Mouse (Mus musculus): Measurements from ENCODE around the gene Dnajc22. TPM values are rescaled to one million over a fixed set of nuclear protein-coding genes. Genes with fewer than 3 reads are reported as not detected.

Gene Dnajc22
- polyA plus RNA-seq, 1 experiment from 2014 or later = 1.0 TPM

- WGBS = 21% methylated on average over 11 of the region's 11 CpGs
- Histone ChIP-seq H3K9ac (no peak overlapping the region), H3K4me1 (peaks cover 11% of the 10 kb centered on the region), H3K4me2 (peak overlapping the region; percentile 14; the same call in 1 of the 2 replicates), H3K9me3 (no peaks in the 10 kb centered on the region), H3K27me3 (replicated peaks) (no peaks in the 10 kb centered on the region), H3K27ac (replicated peaks) (peak overlapping the region; percentile 68), H3K4me3 (no peak overlapping the region), H3K36me3 (no peaks in the 10 kb centered on the region)
- ATAC-seq (ENCODE audit: extremely low read depth, insufficient number of reproducible peaks, low FRiP score, low TSS enrichment) = peak; percentile 63; the same call in 1 of the 2 replicates
Observed at GRCm38 (mm10) chr15:99116539-99116938, 23.6 kb downstream of the Dnajc22 start.

GRCm38 (mm10) chr15:99120814-99121213 is 27.8 kb downstream of the Dnajc22 start:
- Histone ChIP-seq H3K4me2 (peak overlapping the region; percentile 49), H3K36me3 (no peaks in the 10 kb centered on the region), H3K4me3 (no peak overlapping the region), H3K27ac (replicated peaks) (peak overlapping the region; percentile 50; the same call in 1 of the 2 replicates), H3K4me1 (peaks cover 12% of the 10 kb centered on the region), H3K9me3 (no peaks in the 10 kb centered on the region), H3K9ac (peak overlapping the region; percentile 69), H3K27me3 (replicated peaks) (no peaks in the 10 kb centered on the region)
- WGBS = 11% methylated on average over 11 of the region's 11 CpGs
- ATAC-seq (ENCODE audit: extremely low read depth, insufficient number of reproducible peaks, low FRiP score, low TSS enrichment) = no peak

DNA sequence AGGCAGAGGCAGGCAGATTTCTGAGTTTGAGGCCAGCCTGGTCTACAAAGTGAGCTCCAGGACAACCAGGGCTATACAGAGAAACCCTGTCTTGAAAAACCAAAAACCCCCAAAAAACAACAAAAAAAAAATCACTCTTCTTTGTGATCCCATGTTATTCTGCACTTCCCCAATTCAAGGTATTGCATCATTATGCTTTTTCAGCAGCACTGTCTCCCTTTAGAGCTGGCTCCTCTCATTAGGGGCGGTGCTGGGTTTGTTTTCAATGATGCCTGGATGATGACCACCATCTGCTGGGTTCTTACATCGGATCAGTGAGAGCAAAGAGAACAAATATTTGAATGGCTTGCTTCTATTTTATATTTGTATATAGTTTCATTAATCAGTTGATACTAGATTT is 29.7 kb downstream of the Dnajc22 start:
- H3K27me3 ChIP-seq (replicated peaks) = no peaks in the 10 kb centered on the region
- no peak overlapping the region for H3K9ac ChIP-seq
- no peak overlapping the region for H3K4me2 ChIP-seq
- no peak overlapping the region for H3K4me3 ChIP-seq
- peaks cover 15% of the 10 kb centered on the region for H3K4me1 ChIP-seq
- H3K9me3 ChIP-seq = no peaks in the 10 kb centered on the region
- WGBS = 80% methylated on average over 2 of the region's 2 CpGs
- H3K36me3 ChIP-seq = no peaks in the 10 kb centered on the region
- ATAC-seq (ENCODE audit: extremely low read depth, insufficient number of reproducible peaks, low FRiP score, low TSS enrichment) = no peak
- H3K27ac ChIP-seq (replicated peaks) = no peak overlapping the region

DNA sequence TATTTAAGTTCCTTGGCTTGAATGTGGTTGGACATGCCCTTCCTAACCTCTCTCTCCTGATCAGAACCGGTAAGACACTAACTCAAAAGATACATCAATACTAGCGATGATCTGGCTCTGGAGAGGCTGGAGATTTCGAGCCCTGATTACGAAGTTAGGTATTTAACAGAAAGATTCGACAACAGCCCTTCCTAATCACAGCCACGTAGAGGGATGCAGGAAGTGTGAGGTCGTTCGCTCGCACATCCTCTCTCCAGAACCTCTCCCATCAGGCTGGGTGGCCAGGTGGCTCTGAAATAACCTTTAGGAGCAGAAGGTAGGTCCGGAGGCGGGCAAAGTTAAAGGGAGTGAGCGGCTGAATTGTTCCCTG is 32.7 kb downstream of the Dnajc22 start, which contains the start of gene Spats2:
Gene Spats2 (plus strand): TSS at position 206 of the 370 bp plus-strand sequence.
- Histone ChIP-seq H3K36me3 (no peaks in the 10 kb centered on the region), H3K4me3 (peak within 1 kb of the TSS; percentile 86), H3K4me2 (peak within 1 kb of the TSS; percentile 84), H3K27ac (replicated peaks) (peak within 1 kb of the TSS; percentile 95), H3K27me3 (replicated peaks) (no peaks in the 10 kb centered on the region), H3K9me3 (no peaks in the 10 kb centered on the region), H3K4me1 (peaks cover 41% of the 10 kb centered on the region), H3K9ac (peak within 1 kb of the TSS; percentile 97)
- WGBS = 1% methylated on average over 12 of the region's 12 CpGs
- no peak for ATAC-seq (ENCODE audit: extremely low read depth, insufficient number of reproducible peaks, low FRiP score, low TSS enrichment)

DNA sequence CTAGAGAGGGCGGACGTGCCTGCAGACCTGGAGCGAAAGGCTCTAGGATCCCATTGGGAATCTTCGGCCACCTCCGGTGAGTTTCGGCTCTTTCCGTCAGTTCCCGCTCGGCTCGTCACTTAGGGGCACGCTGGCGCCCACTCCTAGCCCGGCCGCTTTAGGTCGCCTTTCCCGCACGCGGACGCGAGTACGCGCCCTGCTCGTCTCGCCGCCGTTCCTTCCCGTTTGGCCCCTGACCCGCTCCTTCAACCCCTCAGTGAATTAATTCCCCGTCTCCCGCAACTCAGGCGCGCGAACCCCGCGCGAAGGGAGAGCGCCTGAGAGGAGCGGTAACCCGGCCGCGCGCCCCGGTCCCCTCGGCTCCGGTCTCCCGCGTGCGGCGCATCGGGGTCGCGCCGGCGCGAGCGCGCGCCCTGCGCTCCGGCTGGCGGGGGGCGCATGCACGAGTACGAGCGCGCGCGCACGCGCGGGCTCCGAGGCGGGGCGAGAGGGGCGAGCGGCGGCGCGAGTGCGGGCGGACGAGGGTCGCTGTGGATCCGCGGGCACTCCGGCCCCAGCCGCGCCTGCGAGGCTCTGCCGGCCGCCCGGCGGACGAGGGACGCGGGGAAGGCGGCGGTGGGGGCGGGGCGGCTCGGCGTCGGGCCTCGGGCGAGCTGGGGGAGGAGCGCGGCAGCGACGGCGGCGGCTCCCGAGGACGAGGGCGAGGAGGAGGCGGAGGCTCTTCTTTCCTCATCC is 33.3 kb downstream of the Dnajc22 start:
- H3K27me3 ChIP-seq (replicated peaks) = no peaks in the 10 kb centered on the region
- H3K4me2 ChIP-seq = peak overlapping the region; percentile 84
- H3K9ac ChIP-seq = peak overlapping the region; percentile 97
- H3K27ac ChIP-seq (replicated peaks) = peak overlapping the region; percentile 95
- H3K4me3 ChIP-seq = peak overlapping the region; percentile 86
- WGBS = under 1% methylated on average over 113 of the region's 115 CpGs
- ATAC-seq (ENCODE audit: extremely low read depth, insufficient number of reproducible peaks, low FRiP score, low TSS enrichment) = peak; percentile 68
- H3K4me1 ChIP-seq = peaks cover 41% of the 10 kb centered on the region
- H3K9me3 ChIP-seq = no peaks in the 10 kb centered on the region
- no peaks in the 10 kb centered on the region; the same call in 1 of the 2 replicates for H3K36me3 ChIP-seq

DNA sequence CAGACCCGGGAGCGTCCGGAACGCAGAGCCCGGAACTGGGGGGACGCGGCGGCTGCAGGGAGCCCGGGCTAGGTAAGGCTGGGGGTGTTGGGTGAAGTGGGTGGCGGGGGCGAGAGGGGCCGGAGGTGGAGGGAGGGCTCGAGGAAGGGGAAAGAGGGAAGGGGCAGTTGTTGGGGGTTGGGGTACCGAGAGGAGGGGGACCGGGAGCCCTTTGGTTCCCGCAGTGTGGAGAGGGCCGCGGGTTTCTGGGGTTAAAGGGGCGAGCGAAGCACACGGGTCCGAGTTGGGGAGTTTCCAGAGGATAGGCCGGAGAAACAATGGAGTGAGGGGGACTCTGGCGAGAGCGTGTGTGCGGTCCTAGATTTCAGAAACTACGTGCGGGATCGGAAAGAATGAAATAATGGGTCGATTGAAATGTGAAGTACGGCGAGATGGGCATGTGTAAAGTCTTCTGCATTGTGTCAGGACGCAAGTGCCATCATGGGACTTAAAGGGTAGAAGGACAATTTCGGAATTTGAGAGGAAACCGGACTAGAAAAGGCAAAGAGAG is 33.9 kb downstream of the Dnajc22 start:
- H3K4me2 ChIP-seq = peak overlapping the region; percentile 84
- no peaks in the 10 kb centered on the region for H3K9me3 ChIP-seq
- ATAC-seq (ENCODE audit: extremely low read depth, insufficient number of reproducible peaks, low FRiP score, low TSS enrichment) = no peak
- H3K9ac ChIP-seq = peak overlapping the region; percentile 97
- peak overlapping the region; percentile 86 for H3K4me3 ChIP-seq
- peak overlapping the region; percentile 95 for H3K27ac ChIP-seq (replicated peaks)
- peaks cover 41% of the 10 kb centered on the region for H3K4me1 ChIP-seq
- no peaks in the 10 kb centered on the region for H3K27me3 ChIP-seq (replicated peaks)
- H3K36me3 ChIP-seq = peaks cover 4% of the 10 kb centered on the region
- under 1% methylated on average over 34 of the region's 35 CpGs for WGBS

DNA sequence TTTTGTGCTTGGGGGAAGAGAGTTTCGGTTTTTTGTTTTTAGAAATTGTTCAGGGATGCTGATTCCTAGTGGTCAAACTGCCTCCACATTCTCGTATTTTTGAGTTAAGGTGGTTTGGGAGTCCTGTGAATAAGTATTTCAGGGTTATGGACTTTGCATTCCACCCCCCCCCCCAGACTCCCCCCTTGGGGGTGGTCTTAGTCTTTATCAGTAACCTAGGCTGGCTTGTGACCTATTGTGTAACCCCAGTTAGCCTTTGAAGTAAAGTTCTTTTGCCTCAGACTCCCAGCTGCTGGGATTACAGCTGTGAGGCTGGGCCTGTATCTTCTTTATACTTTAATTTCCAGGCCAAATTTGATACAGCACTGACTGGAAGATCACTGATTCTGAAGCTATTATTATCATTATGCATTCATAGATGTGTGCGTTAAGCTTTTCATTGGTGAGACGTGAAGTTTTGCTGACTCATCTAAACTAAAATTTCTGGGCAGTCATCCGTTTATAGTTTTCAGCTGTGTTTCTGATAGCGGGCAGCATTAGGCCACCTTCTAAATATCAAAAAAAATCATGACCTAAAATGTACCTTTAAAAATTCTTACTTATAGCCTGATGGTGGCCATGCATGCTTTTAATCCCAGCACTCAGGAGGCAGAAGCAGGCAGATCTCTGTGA is 35.0 kb downstream of the Dnajc22 start:
- WGBS = 64% methylated on average over 6 of the region's 6 CpGs
- H3K4me1 ChIP-seq = peaks cover 41% of the 10 kb centered on the region
- peak overlapping the region; percentile 86 for H3K4me3 ChIP-seq
- H3K9me3 ChIP-seq = no peaks in the 10 kb centered on the region
- peaks cover 11% of the 10 kb centered on the region for H3K36me3 ChIP-seq
- ATAC-seq (ENCODE audit: extremely low read depth, insufficient number of reproducible peaks, low FRiP score, low TSS enrichment) = no peak
- no peak overlapping the region for H3K27ac ChIP-seq (replicated peaks)
- no peaks in the 10 kb centered on the region for H3K27me3 ChIP-seq (replicated peaks)
- H3K4me2 ChIP-seq = peak overlapping the region; percentile 84
- H3K9ac ChIP-seq = peak overlapping the region; percentile 97

DNA sequence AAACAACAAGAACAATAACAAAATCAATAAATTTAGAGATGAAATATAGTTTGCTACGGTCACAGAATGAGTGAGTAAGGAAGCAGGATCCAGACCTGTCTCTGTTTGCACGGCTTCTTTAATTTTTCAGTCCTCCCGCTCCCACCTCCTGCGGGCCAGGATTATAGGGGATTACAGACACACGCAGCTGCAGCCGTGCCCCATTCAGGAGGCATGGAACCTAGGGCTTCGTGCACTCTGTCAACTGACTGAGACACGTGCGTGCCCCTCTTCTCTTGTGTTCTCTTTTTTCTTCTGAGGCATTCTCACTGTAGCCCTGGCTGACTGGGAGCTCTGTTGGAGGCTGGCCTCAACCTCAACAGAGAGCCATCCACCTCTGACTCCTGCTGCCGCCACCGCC is 36.5 kb downstream of the Dnajc22 start:
- H3K27me3 ChIP-seq (replicated peaks) = no peaks in the 10 kb centered on the region
- peak overlapping the region; percentile 28; the same call in 1 of the 2 replicates for H3K27ac ChIP-seq (replicated peaks)
- peaks cover 17% of the 10 kb centered on the region for H3K36me3 ChIP-seq
- H3K4me3 ChIP-seq = 0 out of 2 replicates have a peak overlapping the region, but pooled peaks have one; percentile 4
- peak overlapping the region; percentile 36 for H3K4me2 ChIP-seq
- WGBS = 68% methylated on average over 11 of the region's 11 CpGs
- H3K9me3 ChIP-seq = no peaks in the 10 kb centered on the region
- H3K9ac ChIP-seq = peak overlapping the region; percentile 69
- peaks cover 41% of the 10 kb centered on the region for H3K4me1 ChIP-seq
- no peak for ATAC-seq (ENCODE audit: extremely low read depth, insufficient number of reproducible peaks, low FRiP score, low TSS enrichment)

- Histone ChIP-seq H3K9me3 (no peaks in the 10 kb centered on the region), H3K4me2 (peak overlapping the region; percentile 36), H3K4me3 (peak overlapping the region; percentile 4; the same call in 1 of the 2 replicates), H3K36me3 (peaks cover 17% of the 10 kb centered on the region), H3K4me1 (peaks cover 40% of the 10 kb centered on the region), H3K27me3 (replicated peaks) (no peaks in the 10 kb centered on the region), H3K27ac (replicated peaks) (peak overlapping the region; percentile 28; the same call in 1 of the 2 replicates), H3K9ac (peak overlapping the region; percentile 69)
- WGBS = 54% methylated on average over 22 of the region's 22 CpGs
- ATAC-seq (ENCODE audit: extremely low read depth, insufficient number of reproducible peaks, low FRiP score, low TSS enrichment) = no peak
Observed at GRCm38 (mm10) chr15:99129956-99130910, 37.3 kb downstream of the Dnajc22 start.

DNA sequence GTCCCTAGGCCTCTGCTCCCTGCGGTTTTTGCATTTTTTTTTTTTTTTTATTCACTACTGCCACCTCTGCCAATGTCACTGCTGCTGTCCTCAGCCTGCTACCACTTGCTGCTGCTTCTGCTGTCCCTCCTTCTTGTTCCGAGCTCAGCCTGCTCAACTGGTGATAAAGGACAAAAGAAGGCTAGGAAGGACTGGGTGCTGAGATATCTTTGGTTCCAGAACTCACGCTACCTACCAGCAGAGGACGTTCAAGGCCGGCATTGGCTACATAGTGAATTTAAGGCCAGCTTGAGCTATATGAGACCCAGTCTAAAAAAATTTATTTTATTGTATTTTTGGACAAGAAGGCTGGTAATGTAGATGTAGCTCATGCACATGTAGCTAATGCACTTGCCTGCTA is 45.4 kb downstream of the Dnajc22 start:
- 51% methylated on average over 5 of the region's 5 CpGs for WGBS
- 0 out of 2 replicates have a peak overlapping the region, but pooled peaks have one; percentile 12 for H3K27ac ChIP-seq (replicated peaks)
- no peaks in the 10 kb centered on the region for H3K27me3 ChIP-seq (replicated peaks)
- H3K4me3 ChIP-seq = no peak overlapping the region
- H3K36me3 ChIP-seq = peaks cover 28% of the 10 kb centered on the region
- 0 out of 2 replicates have a peak overlapping the region, but pooled peaks have one; percentile 14 for H3K9ac ChIP-seq
- no peak for ATAC-seq (ENCODE audit: extremely low read depth, insufficient number of reproducible peaks, low FRiP score, low TSS enrichment)
- no peak overlapping the region for H3K4me2 ChIP-seq
- no peaks in the 10 kb centered on the region; the same call in 1 of the 2 replicates for H3K9me3 ChIP-seq
- H3K4me1 ChIP-seq = peaks cover 45% of the 10 kb centered on the region

Measured in heart, embryonic 13.5 days (tissue).